Mouse (Mus musculus): Measurements from ENCODE around the gene Ctsc. TPM values are rescaled to one million over a fixed set of nuclear protein-coding genes. Genes with fewer than 3 reads are reported as not detected.

Ctsc gene
- 146 and 151 TPM in 2 replicates for total RNA-seq (2017)

DNA sequence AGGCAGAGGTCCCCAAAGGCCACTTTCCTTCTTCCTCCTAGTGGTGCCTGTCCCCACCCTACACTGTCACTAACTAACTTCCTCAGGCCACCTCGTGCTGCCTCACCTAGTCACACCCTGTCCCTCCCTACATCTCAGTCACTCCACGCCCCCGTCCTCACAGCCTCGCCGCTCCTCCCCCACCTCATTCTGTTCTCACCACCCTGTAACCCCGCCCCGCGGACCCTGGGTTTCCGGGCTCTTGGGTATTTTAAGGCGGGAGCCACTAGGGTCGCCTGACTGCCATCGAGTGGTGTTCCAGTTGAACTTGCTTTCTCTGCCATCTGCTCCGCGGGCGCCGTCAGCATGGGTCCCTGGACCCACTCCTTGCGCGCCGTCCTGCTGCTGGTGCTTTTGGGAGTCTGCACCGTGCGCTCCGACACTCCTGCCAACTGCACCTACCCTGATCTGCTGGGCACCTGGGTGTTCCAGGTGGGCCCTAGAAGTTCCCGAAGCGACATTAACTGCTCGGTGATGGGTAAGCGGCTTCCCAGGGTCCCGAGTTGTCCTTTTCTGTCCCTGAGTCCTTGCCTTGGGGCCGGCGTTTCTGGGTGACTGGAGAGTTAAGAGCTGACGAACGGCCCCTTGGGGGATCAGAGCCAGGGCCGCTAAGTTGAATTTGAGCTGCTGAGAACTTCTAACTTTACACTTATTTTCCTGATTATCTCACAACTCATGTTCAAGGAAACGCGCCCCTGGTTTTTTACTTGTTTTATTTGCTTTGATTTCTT is at the start of gene Ctsc:
TSS of gene Ctsc (plus strand) at position 228 of the 770 bp plus-strand sequence.
- peak; percentile 94 for ATAC-seq (ENCODE audit: extremely low read depth, insufficient number of reproducible peaks, low FRiP score, poor library complexity, severe bottlenecking)

DNA sequence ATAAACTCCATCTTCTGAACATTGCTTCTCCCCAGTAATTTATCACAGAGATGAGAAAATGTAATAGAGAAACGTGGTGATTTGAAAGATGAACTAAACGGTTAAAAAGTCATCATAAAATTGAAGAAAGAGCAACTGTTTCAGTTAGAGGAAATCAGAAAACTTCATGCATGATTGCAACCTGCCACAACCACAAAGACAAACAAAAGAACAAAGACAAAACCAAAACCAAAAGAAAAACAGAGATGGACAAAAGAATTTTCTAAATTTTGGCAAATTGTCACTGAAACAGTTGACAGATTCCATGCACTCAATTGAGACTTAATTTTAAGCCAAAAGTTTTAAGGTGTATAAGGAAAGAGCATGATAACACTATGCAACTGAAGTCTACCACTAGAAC is 48.8 kb upstream of the Ctsc start:
- ATAC-seq (ENCODE audit: extremely low read depth, insufficient number of reproducible peaks, low FRiP score, poor library complexity, severe bottlenecking) = peak; percentile 38; the same call in 1 of the 2 replicates

DNA sequence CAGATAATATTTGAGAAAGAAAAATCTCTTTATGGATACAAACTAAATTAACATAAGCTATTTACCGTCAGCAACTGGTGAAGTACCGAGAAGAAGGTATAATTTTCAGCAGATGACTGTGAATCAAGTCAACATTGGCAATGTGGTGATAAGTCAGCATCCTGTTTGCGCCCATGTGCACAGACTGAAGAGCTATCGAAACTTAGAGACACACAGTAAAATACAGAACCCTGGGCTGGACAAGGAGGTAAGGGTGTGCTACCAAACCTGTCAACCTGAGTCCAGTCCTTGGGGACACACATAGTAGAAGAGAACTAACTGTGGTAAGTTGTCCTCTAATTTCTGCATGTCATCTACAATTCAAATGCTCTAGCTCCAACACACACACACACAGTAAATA is 47.8 kb upstream of the Ctsc start:
- peak; percentile 42; the same call in 1 of the 2 replicates for ATAC-seq (ENCODE audit: extremely low read depth, insufficient number of reproducible peaks, low FRiP score, poor library complexity, severe bottlenecking)

DNA sequence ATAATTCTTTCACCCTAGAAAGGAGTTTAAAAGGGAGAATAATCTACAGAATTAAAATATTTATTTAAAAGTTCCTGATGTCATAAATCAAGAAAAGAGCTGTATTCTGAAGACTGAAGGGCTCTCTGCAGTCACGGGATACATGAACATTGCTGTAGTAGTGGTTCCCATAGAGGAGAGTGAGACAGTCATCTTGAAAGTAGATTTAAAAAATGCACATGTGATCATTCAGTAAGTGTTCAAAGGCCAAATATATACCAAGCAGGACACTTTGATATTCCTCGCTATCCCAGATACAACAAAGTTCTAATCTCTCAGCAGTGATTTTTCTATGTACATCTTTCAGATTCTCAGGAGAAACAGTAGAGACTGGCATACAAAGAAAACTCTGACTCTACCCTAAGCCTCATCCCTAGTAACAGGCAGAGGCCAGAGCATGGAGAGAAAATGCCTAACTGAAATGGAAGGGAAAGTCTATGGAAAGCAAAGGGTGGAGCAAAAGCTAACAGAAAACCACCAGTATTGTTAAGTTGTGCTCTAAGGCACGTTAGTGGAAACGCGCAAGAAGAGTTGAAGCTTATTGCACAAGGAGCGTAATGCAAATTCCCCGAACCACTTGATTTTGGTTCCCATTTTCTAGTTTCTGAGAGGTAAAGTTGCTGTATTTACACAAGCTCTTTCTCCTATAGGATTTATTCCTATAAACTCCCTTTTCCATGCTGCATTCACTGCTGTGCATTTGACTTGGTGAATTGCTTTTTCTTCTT is 46.9 kb upstream of the Ctsc start:
- ATAC-seq (ENCODE audit: extremely low read depth, insufficient number of reproducible peaks, low FRiP score, poor library complexity, severe bottlenecking) = no peak

DNA sequence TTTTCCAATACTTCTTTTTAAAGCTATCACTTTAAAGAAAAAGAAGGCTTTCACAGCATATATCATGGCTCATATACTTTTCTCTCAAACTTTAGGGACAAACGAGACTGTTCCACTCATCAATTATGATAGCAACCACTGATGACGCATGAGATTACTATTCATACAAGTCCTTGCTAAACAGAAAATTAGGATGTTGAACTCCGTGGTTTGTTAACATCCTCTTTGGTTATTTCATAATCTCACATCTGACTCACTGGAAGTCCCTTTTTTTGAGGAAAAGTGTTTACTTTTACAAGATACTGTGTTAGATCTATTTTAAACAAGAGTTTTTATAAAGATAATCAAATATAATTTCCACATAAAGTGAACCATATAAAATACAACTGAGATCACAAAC is 34.8 kb upstream of the Ctsc start:
- peak; percentile 80; the same call in 1 of the 2 replicates for ATAC-seq (ENCODE audit: extremely low read depth, insufficient number of reproducible peaks, low FRiP score, poor library complexity, severe bottlenecking)

DNA sequence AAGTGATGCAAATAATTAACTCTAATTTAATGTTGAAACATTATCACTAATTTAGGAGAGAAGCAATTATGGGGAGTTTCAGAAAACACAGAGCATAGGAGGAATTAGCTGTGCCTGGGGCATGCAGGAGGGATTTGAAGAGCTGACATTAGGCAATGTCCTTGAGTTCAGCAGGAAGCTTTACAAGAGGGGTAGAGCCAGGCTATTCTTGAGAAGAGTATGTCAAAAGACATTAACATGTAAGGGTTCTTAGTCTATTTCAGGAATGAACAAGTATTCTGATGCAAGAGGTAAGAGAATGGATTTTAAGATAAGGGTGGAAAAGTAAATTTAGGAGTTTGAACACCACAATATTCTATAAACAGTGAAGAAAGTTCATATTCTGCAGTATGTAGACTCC is 33.4 kb upstream of the Ctsc start:
- ATAC-seq (ENCODE audit: extremely low read depth, insufficient number of reproducible peaks, low FRiP score, poor library complexity, severe bottlenecking) = no peak

DNA sequence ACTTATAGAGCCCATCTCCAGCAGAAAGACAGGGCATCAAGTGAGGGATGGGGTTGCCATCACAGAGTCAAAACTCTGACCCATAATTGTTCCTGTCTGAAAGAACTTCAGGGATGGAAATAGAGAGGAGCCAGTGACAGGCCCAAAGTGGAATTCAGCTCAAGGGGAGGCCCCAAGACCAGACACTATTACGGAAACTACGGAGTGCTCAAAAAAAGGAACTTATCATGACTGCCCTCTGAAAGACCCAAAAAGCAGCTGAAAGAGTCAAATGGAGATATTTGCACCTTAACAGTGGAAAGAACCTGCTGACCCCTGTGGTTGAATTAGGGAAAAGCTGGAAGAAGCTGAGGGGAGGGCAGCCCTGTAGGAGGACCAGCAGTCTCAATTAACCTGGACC is 27.5 kb upstream of the Ctsc start:
- 0 out of 2 replicates have a peak, but pooled peaks have one; percentile 41 for ATAC-seq (ENCODE audit: extremely low read depth, insufficient number of reproducible peaks, low FRiP score, poor library complexity, severe bottlenecking)

- no peak for ATAC-seq (ENCODE audit: extremely low read depth, insufficient number of reproducible peaks, low FRiP score, poor library complexity, severe bottlenecking)
Measured at GRCm38 (mm10) chr7:88251535-88251934, 26.4 kb upstream of the Ctsc start.

DNA sequence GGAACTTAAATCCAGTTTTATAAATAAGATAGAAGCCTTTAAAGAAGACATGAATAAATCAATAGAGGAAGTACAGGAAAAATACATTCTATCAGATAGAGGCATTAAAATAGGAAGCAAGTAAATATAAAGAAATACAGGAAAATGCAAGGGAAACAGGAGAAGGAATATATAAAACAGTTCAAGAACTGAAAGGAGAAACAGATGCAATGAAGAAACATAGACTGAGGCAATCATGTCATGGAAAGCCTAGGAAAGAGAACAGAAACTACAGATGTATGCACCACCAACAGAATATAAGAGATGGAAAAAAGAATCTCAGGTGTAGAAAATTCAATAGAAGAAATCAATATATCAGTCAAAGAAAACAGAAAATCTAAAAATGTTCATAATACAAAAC is 25.8 kb upstream of the Ctsc start:
- ATAC-seq (ENCODE audit: extremely low read depth, insufficient number of reproducible peaks, low FRiP score, poor library complexity, severe bottlenecking) = no peak

DNA sequence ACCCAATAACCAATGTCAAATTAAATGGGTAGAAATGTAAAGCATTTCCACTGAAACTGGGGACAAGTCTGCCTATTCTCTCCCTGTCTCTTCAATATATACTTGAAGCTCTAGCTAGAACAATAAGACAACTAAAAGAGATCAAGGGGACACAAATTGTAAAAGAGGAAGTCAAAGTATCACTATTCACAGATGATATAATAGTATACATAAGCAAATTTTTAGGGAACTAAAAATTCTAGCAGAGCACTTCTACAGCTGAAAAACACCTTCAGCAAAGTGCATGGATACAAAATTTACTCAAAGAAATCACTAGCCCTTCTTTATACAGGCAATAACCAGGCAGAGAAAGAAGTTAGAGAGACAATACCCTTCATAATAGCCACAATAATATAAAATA is 23.0 kb upstream of the Ctsc start:
- peak; percentile 44; the same call in 1 of the 2 replicates for ATAC-seq (ENCODE audit: extremely low read depth, insufficient number of reproducible peaks, low FRiP score, poor library complexity, severe bottlenecking)

- no peak for ATAC-seq (ENCODE audit: extremely low read depth, insufficient number of reproducible peaks, low FRiP score, poor library complexity, severe bottlenecking)
Measured at GRCm38 (mm10) chr7:88259155-88259925, 18.5 kb upstream of the Ctsc start.

DNA sequence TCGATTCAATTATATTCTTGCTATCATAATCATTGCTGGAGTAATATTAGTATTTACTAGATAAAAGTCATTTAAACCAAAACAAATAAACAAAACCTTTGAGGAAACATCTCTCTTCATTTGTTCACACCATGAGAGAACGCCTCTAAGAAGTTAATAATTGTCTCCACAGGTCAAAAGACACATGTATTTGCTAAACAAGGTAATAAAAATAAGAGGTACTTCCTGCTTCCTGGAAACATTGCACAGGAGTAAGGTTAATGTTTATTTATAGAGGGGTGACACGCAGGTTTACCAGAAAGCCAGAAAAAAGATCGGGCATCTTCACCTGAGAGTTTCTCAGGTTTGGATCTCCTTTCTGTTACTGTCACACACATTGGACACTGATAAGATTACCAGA is 16.1 kb upstream of the Ctsc start:
- ATAC-seq (ENCODE audit: extremely low read depth, insufficient number of reproducible peaks, low FRiP score, poor library complexity, severe bottlenecking) = no peak

DNA sequence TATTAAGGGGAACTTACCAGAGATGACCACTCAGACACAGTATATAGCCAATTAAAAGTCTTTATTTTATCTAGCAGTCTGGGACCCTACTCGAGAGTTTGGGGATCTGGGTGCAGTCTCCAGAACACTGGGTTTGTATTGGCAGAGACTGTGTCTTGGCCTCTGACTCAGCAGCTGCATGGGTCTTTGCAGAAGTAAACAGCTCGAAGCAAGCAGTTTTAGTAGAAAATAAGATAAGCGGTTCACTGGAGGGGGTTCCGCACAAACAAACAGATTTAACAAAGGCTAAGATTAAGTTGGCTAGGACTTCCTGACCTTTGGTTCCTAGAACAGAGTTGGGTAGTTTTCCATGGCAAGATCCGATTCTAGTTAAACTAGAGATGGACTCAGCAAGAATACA is 13.0 kb upstream of the Ctsc start:
- ATAC-seq (ENCODE audit: extremely low read depth, insufficient number of reproducible peaks, low FRiP score, poor library complexity, severe bottlenecking) = no peak

DNA sequence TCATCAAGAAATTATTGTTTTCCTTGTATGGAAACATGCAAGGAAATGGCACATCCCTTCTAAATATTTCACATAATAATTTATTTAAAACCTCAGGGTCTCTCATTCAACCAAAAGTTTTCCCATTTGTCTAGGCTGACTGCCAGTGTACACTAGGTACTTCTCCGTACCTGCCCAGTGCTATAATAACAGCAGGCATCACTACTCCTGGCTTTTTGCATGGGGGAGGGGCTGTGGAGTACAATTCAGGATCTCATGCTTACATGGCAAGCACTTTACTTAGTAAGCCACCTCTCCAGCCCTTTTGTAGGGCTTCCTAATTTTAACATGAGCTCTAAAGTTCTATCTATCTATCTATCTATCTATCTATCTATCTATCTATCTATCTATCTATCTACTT is 8.0 kb upstream of the Ctsc start:
- no peak for ATAC-seq (ENCODE audit: extremely low read depth, insufficient number of reproducible peaks, low FRiP score, poor library complexity, severe bottlenecking)

DNA sequence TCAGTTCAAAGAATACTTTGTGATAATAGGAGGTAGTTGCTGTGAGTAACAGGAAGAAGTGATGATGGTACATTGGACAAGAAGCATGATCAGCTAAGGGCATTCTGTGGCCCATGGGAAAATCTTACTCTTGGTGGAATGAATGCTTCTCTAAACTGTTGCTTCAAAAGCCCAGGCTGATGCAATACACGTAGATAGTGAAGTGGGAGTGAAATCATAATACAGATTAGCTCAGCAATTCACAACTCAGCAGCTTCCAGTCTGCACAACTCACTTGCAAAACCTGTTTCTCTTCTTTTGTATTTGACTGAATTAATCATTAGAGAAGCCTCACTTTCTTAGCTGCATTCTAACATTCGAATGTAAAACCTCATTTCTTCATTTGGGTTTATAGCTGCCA is 6.4 kb upstream of the Ctsc start:
- no peak for ATAC-seq (ENCODE audit: extremely low read depth, insufficient number of reproducible peaks, low FRiP score, poor library complexity, severe bottlenecking)

GRCm38 (mm10) chr7:88276914-88277765 is 745 bp upstream of the Ctsc start:
- peak; percentile 39 for ATAC-seq (ENCODE audit: extremely low read depth, insufficient number of reproducible peaks, low FRiP score, poor library complexity, severe bottlenecking)

DNA sequence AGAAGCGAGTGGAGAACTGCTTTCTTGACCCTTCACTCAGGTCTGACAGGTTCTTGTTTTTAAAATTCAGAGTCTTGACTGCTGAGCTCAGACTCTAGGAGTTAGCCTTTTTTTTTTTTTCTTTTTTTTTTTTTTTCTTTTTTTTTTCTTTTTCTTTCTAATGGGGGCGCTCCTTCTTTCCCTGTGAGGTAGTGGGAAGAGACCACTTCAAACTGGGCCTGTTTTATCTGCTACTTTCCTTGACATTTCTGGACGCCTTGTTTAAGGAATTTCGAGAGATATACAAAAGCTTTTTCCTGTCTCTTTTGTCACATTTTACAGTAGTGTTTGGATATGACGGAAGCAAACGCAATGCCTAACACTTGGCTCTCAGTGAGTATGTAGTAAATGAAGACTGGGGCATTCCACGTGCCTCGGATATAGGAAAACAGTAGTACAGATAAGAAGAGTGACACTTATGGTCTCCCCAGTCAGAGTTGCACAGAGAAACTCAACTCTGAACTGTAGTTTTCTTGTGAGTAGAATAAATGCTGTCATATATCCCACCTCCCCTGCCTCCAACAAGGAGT is 827 bp downstream of the Ctsc start:
- ATAC-seq (ENCODE audit: extremely low read depth, insufficient number of reproducible peaks, low FRiP score, poor library complexity, severe bottlenecking) = no peak

DNA sequence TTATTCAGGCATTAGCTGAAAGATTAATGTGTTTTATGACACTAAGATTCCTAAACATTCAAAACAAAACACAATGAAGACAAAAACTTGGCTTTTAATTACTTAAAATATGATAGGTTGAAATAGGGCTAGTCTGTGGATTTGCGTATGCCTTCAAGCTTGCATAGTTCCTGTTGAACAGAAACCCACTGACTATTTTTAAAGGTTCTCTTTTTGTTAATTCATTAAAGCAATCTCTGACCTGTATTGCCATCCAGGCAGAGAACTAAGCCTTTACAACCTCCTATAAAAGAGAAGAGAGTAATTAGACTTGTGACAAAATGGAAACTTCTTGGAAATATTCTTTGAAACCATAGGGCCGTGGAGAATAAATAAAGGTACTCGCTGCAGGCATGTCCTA is 7.4 kb downstream of the Ctsc start:
- ATAC-seq (ENCODE audit: extremely low read depth, insufficient number of reproducible peaks, low FRiP score, poor library complexity, severe bottlenecking) = peak; percentile 64

All from neutrophil, adult 5-6 weeks (primary cell).